Mouse (Mus musculus): ENCODE data around the gene Them4.
"Not testable (repeated sequence)": the region's sequence is repeated elsewhere in the genome, so short reads cannot be mapped to it uniquely, and the experiment has no call there.

Them4 gene

GRCm38 (mm10) chr3:94309633-94310363, at the start of gene Them4:
Them4 (plus strand) TSS chr3:94310089.
- DNase-seq: peak; percentile 95 to 97

GRCm38 (mm10) chr3:94260598-94260997, 49.3 kb upstream of the Them4 start:
- peak in 1 of 2 experiments; percentile 1 for DNase-seq

- DNase-seq: not testable (repeated sequence)
Observed at GRCm38 (mm10) chr3:94263736-94264135, 46.2 kb upstream of the Them4 start, which contains the start of gene Gm4778. Gm4778 (plus strand) TSS chr3:94264036.

- DNase-seq: no peak
Observed at GRCm38 (mm10) chr3:94275991-94276390, 33.9 kb upstream of the Them4 start.

- DNase-seq: no peak
Observed at GRCm38 (mm10) chr3:94305457-94305856, 4.4 kb upstream of the Them4 start.

GRCm38 (mm10) chr3:94306975-94307374, 2.9 kb upstream of the Them4 start:
- no peak for DNase-seq

GRCm38 (mm10) chr3:94310491-94310890, 602 bp downstream of the Them4 start:
- peak in 1 of 2 experiments; percentile 22 for DNase-seq

- no peak for DNase-seq
Observed at GRCm38 (mm10) chr3:94310911-94311310, 1.0 kb downstream of the Them4 start.

GRCm38 (mm10) chr3:94311376-94311775, 1.5 kb downstream of the Them4 start:
- peak in 1 of 2 experiments; percentile 27 for DNase-seq

- no peak for DNase-seq
Observed at GRCm38 (mm10) chr3:94328681-94329080, 18.8 kb downstream of the Them4 start.

GRCm38 (mm10) chr3:94334442-94334841, 24.6 kb downstream of the Them4 start:
- no peak for DNase-seq

GRCm38 (mm10) chr3:94338522-94338921, 28.6 kb downstream of the Them4 start:
- no peak for DNase-seq

DNA sequence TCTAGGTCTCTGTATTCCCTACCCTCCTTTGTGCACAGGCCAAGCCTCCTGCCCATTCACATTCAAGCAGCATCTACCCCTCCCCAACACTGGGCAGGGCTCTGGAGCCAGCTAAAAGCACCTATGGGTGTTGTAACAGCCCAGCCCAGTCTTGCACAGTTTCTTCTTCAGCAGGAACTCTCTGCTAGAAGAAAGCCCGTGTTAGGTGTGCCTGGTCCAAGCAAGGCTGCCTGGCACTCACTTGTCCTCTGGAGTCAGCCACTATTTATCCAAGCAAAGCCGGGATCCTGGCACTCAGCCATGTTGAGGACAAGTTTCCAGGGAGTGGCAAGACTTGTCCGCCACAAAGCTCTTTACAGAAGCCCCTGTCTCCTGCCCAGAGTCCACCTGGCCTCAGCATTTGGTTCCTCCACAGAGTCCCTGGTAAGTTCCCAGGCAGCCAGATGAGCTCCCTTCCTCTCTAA, 32.1 kb downstream of the Them4 start, which contains the start of gene Them5:
Gene Them5 (plus strand): TSS at position 141 of the 464 bp plus-strand sequence.
- DNase-seq: peak in 1 of 2 experiments; percentile 9

DNA sequence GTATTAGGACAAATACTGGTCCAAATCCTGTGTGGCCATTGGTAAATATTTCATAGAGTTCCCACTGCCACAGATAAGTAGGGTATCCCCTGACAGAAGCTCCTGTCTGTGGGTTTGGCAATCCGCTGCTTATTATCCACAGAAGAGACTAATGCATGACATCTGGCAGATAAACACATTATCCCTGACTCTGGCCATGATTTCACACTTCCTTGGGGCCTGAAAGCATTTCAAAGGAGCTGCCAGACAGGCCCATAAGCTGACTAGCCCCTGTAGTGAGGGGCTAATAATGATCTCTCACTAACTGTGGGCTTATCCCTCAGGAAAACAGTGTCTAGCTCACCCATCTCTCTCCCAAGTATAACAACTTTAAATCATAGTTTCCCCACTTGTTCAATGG, 32.7 kb downstream of the Them4 start:
- DNase-seq: no peak

DNA sequence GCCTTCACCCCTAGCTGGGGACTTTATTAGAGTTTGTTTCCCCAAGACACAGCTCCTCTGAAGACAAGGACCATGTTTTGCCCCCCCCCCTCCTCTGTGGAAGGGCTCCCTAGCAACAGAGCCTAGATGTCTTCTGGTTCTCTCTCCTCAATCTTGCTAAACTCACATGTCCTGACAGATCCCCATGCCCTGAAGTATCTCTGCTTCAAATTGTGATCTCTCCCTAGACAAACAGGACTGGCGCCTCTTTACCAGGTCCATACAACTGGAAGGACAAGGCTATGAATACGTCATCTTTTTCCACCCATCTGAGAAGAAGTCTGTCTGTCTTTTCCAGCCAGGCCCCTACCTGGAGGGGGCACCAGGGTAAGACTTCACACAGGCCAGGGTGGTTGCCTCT, 34.3 kb downstream of the Them4 start:
- DNase-seq: no peak

GRCm38 (mm10) chr3:94344897-94345296, 35.0 kb downstream of the Them4 start:
- DNase-seq: no peak

- DNase-seq: no peak
Observed at GRCm38 (mm10) chr3:94348146-94348545, 38.3 kb downstream of the Them4 start.

GRCm38 (mm10) chr3:94360812-94361211, 50.9 kb downstream of the Them4 start:
- no peak for DNase-seq

- no peak for DNase-seq
Observed at GRCm38 (mm10) chr3:94362138-94362537, 52.2 kb downstream of the Them4 start, which contains the start of gene C2cd4d. C2cd4d (plus strand) TSS chr3:94362438.

GRCm38 (mm10) chr3:94363291-94364153, 53.6 kb downstream of the Them4 start:
- peak; percentile 78 to 80 for DNase-seq

DNA sequence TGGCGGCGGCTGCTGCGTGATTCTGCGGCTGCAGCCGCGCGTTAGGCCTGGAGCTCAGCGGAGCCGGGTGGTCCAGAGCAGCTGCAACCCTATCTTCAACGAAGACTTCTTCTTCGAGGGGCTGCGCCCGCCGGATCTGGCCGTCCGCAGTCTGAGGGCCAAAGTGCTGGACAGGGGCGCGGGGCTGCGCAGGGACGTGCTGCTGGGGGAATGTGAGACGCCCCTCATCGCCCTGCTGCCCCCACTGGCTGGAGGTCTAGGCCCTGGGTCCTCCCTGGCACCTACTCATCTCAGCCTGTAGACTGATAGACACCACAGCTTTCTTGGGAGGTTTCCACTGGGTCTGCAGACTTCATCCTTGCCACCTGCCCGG, 54.3 kb downstream of the Them4 start:
- peak in 1 of 2 experiments; percentile 46 for DNase-seq

GRCm38 (mm10) chr3:94366761-94367160, 56.9 kb downstream of the Them4 start:
- peak; percentile 85 for DNase-seq

DNA sequence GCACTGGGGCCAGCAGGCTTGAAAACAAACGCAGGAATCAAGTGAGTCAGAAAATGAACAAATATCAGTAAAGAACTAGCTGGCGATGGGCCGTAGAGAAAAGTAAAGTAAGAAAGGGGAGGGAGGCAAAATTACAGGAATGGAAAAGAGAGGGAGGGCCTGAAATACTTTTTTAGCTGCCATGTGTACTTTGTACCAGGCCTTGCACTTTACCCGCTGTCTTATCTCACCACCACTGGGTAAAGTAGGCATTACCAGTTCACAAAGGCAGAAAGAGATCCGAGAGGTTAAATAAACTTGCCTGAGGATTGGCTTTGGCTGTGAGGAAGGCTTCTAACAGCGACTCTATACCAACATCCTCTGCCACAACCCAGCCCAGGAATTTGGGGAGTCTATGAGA, 57.6 kb downstream of the Them4 start:
- DNase-seq: no peak

GRCm38 (mm10) chr3:94368631-94369030, 58.7 kb downstream of the Them4 start:
- no peak for DNase-seq
